Mouse (Mus musculus) adrenal gland, postnatal 4 days (tissue): Measurements from ENCODE around the gene Slc37a3. TPM values are rescaled to one million over a fixed set of nuclear protein-coding genes. Genes with fewer than 3 reads are reported as not detected.
"Not testable (repeated sequence)": the region's sequence is repeated elsewhere in the genome, so short reads cannot be mapped to it uniquely, and the experiment has no call there.

Experiments used
- DNase-seq, 2 experiments: peaks; one replicate each; pipeline ENCODE4 v3.0.0; 2021 to 2022; ENCODE audit warnings: low spot score in 2 of 2, mixed read lengths in 2 of 2
- total RNA-seq, 2 experiments: library from RNA; stranded (reverse); gene quantifications; 2 replicates each; pipeline ENCODE4 v1.2.3; 2021

The Slc37a3 gene
- total RNA-seq, 2 experiments from 2014 or later = 44.4 to 58.7 TPM

- DNase-seq = no peak
Observed at GRCm38 (mm10) chr6:39379749-39380148, 2.3 kb upstream of the Slc37a3 start.

DNA sequence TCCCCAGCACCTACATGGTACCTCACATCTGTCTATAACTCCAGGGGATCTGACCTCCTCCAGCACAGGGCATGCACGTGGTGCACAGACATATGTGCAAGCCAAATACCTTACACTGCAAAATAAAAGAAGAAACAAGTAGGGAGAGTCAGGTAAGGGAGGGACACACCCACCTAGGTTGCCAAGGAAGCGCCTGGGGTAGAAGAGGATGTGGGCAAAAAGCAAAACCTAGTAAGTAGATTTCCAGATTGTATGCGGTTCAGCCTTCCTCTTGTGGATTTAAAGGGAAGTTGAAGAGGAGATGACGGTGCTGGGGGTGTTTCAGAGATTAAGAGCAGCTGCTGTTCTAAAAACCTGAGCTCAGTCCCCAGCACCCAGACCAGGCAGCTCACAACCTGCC, 1.7 kb upstream of the Slc37a3 start:
- DNase-seq = no peak

GRCm38 (mm10) chr6:39378161-39378835, 823 bp upstream of the Slc37a3 start:
- not testable (repeated sequence) for DNase-seq

DNA sequence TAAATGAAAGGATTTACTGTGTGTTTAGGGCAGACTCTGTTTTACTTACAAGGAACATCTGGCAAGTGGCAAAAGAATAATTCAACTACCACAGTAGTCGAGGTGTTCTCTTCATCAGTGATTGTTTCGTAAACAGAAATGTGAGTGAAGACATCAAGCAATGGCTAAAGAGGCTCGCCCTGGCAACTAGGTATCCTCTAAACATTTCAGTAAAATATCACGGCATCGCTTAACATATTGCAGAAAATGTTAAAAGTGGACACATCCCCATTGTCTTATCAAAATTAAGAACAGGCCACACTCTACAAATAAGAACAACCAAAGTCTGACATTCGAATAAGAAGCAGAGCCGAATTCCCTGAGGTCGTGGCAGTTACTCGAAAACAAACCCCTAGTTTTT, 700 bp downstream of the Slc37a3 start:
- DNase-seq = no peak

DNA sequence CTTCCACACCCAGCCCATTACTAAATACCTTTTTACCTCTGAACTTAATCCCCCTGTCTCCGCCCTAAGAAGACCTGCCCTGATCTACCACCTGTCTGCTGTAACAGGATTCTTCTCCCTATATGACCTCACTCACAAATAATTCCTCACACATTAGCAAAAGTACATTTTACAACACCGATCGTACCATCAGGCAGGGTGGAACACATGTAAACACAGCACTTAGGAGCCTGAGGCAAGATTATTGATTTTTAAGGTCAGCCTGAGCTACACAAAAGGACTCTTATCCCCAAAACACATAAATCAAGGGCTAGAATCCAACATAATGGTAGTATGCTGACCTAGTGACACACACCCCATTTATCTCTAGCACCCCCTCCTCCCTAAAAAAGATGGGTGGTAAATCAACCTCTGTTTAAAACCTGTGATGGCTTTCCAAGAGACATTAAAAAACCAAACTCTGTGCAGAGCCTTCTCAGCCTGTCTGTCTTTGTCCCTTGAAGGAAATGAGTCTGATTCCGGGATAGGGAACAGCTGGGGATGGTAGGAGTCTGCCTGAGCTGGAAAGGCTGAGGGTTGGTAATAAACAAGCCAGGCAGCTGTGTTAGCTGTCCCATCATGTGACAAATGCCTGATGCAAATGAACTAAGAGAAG, 4.0 kb downstream of the Slc37a3 start:
- DNase-seq = no peak

DNA sequence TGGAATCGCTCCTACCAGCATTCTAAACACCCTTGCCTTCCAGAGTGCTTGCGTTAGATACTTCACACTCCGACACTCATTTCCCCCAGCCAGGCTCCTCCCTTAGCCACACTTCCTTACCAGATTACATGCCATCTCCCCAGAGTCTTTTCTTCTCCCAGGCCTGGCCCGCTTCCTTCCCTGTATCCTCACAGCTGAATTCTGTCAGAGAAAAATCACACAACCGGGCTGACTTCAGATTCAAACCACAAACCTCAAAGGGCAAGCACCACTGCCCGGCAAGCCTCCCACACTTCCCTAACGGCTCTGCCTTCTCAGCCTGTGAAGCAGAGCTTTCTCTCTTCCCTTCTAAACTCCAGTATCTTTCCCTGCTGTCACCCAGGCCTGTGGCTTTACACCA, 4.7 kb downstream of the Slc37a3 start:
- DNase-seq = no peak

DNA sequence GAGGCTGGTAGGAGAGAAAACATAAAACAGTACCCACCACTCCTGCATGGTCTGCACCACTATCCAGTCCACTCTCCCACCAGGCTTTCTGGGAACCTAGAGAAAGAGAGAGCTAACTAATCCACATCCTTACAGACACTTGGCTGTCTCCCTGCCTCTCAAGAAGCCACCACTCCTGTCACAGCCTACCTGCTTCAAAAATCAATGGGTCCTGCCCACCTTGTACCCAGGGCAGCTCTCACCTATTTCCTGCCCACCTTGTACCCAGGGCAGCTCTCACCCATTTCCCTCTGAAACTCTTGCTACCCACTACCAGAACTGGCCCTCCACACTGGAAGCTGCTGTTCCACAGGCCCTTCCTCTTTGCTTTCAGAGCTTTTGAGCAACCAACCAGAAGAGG, 5.4 kb downstream of the Slc37a3 start:
- DNase-seq = no peak

GRCm38 (mm10) chr6:39369631-39370030, 7.8 kb downstream of the Slc37a3 start:
- no peak for DNase-seq

- DNase-seq = no peak
Observed at GRCm38 (mm10) chr6:39362684-39363083, 14.8 kb downstream of the Slc37a3 start.

DNA sequence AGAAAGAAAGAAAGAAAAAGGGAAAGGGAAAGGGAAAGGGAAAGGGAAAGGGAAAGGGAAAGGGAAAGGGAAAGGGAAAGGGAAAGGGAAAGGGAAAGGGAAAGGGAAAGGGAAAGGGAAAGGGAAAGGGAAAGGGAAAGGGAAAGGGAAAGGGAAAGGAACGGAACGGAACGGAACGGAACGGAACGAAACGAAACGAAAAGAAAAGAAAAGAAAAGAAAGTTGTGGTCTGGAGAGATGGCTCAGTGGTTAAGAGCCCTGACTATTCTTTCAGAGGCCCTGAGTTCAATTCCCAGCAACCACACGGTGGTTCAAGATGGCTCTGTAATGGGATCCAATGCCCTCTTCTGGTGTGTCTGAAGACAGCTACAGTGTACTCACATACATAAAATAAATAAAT, 18.3 kb downstream of the Slc37a3 start:
- not testable (repeated sequence) for DNase-seq

DNA sequence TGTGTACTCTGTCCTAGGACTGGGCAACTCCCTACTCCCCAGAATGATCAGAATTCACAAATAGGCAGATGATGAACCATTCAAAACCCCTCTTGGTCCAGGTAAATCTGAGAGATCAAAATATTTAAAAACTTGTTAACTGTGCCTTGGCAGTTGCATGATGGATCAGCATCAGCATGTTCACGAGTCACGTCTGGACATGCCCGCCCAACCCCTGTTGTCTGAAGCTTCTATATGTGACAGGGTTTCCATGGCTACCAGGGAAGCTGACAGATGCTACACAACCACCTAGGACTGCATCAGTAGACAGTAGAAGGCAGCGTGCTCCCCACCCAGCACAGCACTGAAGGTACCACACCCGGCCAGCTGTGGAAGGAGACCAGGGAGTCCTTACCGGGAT, 28.5 kb downstream of the Slc37a3 start:
- no peak for DNase-seq

DNA sequence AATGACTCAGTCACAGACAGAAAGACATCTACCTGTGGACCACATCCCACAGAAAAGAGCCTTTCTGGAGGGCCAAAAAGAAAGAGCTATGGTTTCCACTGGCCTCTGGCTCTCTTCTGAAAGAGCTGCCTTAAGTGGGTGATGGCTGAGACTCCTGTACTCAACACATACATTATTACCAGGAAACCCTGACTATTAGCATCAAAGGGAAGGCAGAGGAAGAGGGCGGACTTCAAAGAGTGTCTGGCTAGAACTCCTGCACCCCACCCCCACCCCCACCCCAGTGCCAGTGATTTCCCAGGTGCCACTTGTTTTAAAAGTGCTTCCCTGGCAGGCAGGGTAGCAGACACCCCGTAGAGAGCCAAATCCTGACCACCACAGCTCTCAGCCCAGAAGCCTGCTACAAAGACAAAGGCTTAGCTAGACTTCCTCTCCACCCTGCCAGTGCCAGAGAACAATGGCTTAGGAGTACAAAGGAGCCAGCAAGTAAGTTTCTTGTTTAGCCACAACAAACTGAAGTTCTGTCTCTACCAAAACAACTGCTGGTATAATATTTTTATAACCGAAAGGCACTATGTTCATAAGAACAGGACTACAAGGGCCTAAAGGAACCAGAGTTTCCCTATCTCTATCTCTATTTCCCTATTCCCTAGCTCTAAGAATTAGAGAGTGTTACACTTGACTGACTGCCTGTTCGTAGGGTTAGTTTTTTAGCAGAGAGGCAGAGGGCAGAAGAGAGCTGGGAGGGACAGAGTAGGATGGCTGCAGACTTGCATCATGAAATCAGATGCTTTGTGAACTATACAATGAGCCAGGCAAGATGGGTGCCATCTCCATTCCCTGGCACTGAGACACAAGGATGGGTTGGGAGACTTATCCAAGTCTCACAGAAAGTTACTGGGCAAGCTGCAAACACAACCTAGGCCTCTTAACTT, 29.3 kb downstream of the Slc37a3 start:
- DNase-seq = no peak

GRCm38 (mm10) chr6:39346991-39347501, 30.4 kb downstream of the Slc37a3 start:
- no peak for DNase-seq

GRCm38 (mm10) chr6:39345430-39345829, 32.0 kb downstream of the Slc37a3 start:
- no peak for DNase-seq

DNA sequence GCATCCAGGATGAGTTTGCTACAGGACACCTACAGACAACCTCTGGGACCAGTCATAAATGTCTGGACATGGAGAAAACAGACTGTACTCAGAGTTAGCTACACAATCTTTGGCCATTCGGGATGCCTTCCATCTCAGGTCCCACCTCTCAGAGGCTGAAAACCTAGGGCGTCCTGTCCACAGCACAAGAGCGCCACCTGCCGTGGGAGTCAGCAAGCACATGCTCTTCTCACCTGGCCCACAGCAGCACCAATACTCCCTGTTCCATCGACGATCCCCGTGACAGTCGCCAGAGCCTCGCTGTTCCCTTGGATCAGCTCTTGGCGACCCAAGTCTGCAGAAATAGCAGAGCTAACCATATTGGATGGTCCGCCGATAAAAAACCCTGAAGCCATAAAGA, 33.5 kb downstream of the Slc37a3 start:
- DNase-seq = peak; percentile 64 to 69

DNA sequence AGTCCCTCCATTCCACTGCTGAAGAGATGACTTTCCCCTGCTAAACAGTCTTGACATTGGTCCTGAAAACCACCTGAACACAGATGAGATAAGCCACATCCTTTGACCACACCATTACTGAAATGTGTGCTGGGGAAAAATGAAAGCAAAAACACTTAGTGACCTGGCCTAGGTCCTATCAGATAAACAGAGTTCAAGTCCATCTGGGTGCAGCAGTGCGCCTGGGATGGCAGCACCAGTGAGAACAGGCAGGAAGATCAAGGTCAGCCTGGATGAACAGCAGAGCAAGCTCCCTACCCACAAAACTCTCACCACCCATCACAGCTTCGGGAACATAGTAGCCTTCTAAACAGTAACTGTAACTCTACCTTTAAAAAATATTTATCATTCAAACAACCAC, 35.7 kb downstream of the Slc37a3 start:
- no peak for DNase-seq

DNA sequence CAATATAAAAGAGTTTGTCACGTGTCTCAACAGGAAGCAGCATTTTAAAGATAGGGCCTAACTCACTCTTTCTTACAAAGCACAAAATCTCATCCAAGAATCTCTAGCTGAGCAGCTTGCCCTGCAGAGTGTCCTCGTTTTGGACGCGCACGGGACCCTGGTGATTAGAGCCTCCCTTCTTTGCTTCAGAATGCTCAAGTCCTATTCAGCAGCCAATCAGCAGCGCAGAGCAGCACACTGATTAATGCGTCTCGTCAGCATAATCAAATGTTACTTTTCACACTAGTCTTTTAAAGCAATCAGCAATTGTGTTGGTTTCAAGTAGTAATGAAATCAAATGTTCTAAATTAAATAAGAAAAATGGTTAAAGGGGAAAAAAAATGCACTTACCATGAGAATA, 39.1 kb downstream of the Slc37a3 start:
- DNase-seq = no peak

- no peak for DNase-seq
Observed at GRCm38 (mm10) chr6:39334873-39335272, 42.6 kb downstream of the Slc37a3 start.

DNA sequence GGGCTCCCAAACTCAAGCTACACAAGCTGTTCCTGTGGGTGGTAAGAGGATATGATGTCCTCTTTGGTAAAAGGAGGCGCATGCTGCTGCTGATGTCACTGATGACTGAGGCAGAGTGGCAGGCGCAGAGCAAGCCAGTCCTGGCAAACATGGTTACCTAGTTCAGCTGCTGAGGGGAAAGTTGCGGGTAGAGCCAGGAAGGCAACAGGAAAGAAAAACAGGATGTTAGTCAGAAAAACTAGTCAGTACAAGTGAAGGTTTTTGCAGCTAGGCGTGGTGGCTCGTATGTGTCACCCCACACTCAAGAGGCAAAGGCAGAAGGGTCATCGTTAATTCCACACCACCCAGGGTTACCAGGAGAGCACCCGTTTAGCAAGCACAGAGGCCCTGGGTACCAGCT, 43.3 kb downstream of the Slc37a3 start:
- no peak for DNase-seq

- no peak for DNase-seq
Observed at GRCm38 (mm10) chr6:39331998-39332700, 45.3 kb downstream of the Slc37a3 start.

GRCm38 (mm10) chr6:39330981-39331380, 46.5 kb downstream of the Slc37a3 start:
- no peak for DNase-seq
